Mouse (Mus musculus) bone marrow macrophage, adult 2 months (primary cell): ENCODE results near the gene Adamts7. TPM values are rescaled to one million over a fixed set of nuclear protein-coding genes. Genes with fewer than 3 reads are reported as not detected.

Experiments
- H3K27ac ChIP-seq: 2 replicates; pipeline ENCODE4 v1.5.1; 2012; ENCODE audit warnings: low read depth, low read length; ENCODE audit not compliant: insufficient read depth
- H3K4me1 ChIP-seq: 2 replicates; pipeline ENCODE4 v1.6.1; 2012; ENCODE audit warnings: low read length; ENCODE audit not compliant: control insufficient read depth, insufficient read depth
- H3K4me3 ChIP-seq: 2 replicates; pipeline ENCODE4 v1.5.1; 2012; ENCODE audit warnings: mild to moderate bottlenecking, low read length, moderate library complexity; ENCODE audit not compliant: insufficient read depth
- CTCF ChIP-seq: IDR thresholded peaks from 2 replicates; pipeline ENCODE4 v1.5.1; 2012; ENCODE audit warnings: low read depth, mild to moderate bottlenecking, low read length, moderate library complexity
- POLR2A ChIP-seq: IDR thresholded peaks from 2 replicates; pipeline ENCODE4 v1.6.1; 2012; ENCODE audit warnings: mild to moderate bottlenecking, low read depth, low read length, borderline replicate concordance
- polyA plus RNA-seq: library from polyadenylated mRNA; stranded (reverse); fragments of >200 nt; gene quantifications from 2 replicates; pipeline ENCODE4 v1.2.4, GENCODE M21; 2012; ENCODE audit not compliant: missing spikeins, insufficient read depth, insufficient read length

Adamts7 gene
- polyA plus RNA-seq, 1 experiment = not detected

DNA sequence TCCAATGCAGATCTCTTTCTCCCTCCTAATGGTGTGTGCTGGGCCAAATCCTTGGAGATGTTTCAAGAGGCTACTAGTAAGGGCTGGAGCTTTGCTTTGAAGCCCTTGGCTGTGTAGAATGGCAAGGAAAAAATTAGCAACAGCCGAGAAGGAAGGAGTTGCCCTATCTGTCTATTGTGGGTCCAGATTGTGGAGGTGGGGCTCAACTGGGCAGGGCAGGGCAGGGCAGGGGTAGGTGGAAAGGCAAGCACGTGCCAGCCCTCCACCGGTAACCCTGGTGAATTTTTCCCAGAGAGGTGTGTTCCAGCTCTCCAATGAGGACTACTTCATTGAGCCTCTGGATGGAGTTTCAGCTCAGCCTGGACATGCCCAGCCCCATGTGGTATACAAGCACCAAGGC lies 10.5 kb downstream of the Adamts7 start:
- no peak overlapping the region for H3K4me3 ChIP-seq
- peaks cover 11% of the 10 kb centered on the region for H3K4me1 ChIP-seq
- H3K27ac ChIP-seq = no peak overlapping the region
- TF ChIP-seq CTCF (no peak), POLR2A (no peak)

DNA sequence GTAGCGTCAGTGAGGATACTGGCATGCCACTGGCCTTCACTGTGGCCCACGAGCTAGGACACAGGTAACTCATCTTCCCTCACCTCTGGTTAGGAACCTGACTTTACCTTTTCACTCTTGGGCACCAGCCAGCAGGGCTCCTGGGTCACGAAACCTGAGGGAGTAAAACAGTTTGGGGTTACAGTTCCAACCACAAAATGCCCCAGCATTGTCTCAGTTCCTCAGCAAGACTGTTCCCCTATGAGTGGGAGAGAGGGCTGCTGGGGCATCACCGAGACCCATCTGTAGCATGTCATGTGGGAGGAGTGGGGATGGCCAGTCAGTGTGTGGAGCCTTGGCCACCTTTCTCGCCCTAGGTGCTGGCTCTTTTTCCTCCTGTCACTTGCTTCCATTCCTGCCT lies 16.5 kb downstream of the Adamts7 start:
- Histone ChIP-seq H3K4me3 (no peak overlapping the region), H3K27ac (no peak overlapping the region), H3K4me1 (peaks cover 7% of the 10 kb centered on the region)
- TF ChIP-seq CTCF = no peak
- no peak for TF ChIP-seq POLR2A

DNA sequence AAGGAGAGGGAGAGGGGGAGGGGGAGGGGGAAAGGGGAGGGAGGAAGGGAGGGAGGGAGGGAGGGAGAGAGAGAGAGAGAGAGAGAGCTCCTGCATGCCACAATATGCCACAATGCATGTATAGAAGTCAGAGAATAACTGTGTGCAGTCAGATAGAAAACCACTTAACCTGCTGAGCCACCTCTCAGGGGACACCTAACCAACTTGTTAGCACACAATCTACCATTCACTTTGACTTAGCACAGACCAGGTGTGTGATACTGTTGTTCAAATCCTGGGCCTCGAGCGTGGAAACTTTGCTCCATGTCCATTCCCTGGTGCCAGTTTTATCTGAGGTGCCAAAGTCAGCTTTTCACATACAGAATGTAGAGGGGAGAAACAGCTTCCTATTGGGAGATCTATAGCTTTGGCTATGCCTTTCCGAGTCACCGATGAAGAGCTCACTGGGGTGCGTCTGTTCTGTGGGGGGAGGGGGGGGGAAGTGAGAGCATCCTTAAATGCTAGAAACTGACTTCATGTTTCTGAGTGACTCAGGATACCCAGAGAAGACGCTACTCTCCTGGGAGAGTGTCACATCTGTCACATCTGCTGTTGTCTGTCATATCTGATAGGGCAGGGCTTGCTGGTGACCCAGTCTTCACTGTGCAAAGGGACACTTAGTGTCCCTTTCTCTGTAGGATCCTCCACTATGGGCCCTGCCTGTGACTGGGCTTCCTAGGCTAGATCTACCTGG lies 19.0 kb downstream of the Adamts7 start:
- Histone ChIP-seq H3K27ac (no peak overlapping the region), H3K4me1 (peaks cover 21% of the 10 kb centered on the region), H3K4me3 (no peak overlapping the region)
- no peak for TF ChIP-seq POLR2A
- TF ChIP-seq CTCF = no peak

DNA sequence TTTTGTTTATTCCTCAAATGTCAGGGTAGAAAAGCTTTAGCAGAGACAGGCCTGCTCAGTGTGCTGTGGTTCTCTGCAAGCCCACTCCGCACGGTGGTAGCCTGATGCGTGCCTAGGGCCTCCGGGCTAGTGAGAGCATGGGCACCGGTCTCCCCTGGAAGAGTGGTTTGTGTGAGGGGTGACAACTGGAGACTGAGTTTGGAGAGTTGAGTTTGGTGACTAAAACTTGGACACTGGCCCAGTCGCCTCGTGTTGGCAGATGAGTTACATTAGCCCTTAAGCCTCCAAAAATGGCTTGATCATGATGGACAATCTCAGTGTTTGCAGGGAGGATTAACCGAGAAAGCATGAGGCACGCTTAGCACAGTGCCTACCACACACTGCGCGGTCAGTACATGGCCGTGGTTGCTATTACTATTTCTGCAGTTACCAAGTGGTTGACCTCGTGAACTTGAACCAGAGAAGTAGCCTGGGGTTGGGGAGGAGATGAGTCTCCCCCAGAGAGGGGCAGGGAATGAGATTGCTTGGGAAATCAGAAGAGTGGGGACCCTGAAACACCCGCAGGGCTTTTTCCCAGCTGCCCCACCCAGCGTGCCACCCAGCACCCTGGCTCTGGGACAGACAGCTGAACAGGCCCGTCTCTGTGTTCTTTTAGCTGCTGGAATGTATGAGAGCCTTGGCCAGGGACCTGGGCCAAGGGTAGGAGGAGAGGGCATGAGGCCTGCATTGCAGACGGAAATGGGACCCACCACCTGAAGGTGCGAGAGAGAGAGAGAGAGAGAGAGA lies 20.0 kb downstream of the Adamts7 start:
- H3K4me1 ChIP-seq = peaks cover 21% of the 10 kb centered on the region
- no peak overlapping the region for H3K27ac ChIP-seq
- H3K4me3 ChIP-seq = no peak overlapping the region
- TF ChIP-seq POLR2A (no peak), CTCF (no peak)

DNA sequence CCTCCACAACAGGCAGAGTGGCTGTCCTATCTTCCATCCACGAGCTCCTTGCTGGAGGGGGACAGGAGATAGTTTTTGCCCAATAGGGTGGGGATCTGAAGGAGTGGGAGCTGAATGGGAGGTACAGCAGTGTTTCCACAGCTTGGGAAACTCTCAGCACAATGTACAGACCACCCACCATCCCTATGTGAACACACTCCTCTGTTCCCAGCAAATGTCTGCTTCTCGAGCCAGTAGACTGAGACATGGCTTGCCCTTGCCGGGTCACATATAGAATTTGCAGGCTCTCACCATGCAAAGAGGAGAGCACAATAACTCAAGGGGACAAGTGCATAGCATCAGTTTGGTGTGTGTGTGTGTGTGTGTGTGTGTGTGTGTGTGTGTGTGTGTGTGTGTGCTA lies 20.7 kb downstream of the Adamts7 start:
- TF ChIP-seq POLR2A = no peak
- no peak for TF ChIP-seq CTCF
- Histone ChIP-seq H3K4me1 (peaks cover 21% of the 10 kb centered on the region), H3K27ac (no peak overlapping the region), H3K4me3 (no peak overlapping the region)

DNA sequence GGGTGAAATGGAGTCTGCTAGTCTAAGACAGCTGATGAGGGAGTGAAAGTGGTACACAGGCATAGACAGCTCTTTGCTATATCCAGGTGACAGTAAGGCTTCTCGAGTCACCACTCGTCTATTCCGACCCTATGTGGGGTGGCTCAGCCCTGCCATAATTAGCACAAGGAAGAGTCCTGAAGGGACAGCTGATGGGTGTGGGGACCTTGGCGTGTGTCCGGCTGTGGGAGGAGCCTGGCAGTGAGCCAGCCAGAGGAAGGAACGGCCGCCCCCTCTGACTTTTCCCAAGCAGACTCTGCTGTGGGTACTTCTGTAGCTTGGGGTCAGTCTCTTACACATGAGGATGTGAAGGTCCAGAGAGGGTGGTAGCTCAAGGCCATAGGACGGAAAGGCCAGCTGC lies 21.2 kb downstream of the Adamts7 start:
- no peak overlapping the region for H3K27ac ChIP-seq
- peaks cover 21% of the 10 kb centered on the region for H3K4me1 ChIP-seq
- no peak for TF ChIP-seq POLR2A
- H3K4me3 ChIP-seq = no peak overlapping the region

DNA sequence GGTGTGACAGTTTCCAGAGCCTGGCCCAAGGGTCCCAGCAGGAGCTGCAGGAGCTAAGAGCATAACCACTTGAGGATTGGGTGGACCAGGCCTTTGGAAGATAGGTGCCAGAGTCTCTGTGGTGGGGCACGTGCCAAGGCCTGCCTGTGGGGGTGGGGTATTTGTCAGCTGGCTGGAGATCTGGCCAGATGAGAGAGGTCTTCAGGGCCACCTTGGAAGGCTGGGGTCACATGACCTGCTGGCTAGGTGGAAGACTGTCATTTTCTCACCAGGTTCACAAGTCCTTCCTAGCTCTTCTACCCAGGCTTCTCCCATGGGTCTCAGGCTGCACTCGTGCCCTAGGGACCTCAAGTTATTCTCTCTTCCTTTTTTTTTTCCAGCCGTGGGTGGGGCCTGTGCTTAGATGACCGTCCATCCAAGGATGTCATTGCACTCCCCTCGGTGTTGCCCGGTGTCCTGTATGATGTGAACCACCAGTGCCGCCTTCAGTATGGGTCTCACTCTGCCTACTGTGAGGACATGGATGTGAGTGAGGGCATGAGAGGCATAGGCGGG lies 22.6 kb downstream of the Adamts7 start:
- no peak for TF ChIP-seq CTCF
- Histone ChIP-seq H3K27ac (no peak overlapping the region), H3K4me1 (peaks cover 21% of the 10 kb centered on the region)

DNA sequence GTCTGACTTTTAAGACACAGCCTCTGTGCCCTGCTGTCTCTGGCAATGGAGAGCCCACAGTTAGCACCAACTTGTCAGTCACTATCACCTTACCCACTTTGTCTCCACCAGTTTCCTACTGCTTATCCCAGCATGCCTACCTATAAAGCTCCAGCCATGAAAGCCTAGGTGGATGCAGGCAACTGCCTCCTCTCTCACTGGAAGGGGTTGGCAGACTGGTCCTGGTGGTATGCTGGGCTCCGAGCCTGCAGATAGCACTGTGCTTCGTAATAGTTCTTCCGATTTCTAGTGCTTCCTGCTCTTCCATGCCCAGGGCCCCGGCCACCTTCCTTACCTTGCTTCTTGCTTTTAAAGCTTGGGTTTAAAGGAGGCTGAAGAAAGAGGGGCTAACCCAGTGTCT lies 26.0 kb downstream of the Adamts7 start:
- H3K4me1 ChIP-seq = peaks cover 20% of the 10 kb centered on the region
- TF ChIP-seq POLR2A = no peak
- H3K27ac ChIP-seq = no peak overlapping the region
- no peak overlapping the region for H3K4me3 ChIP-seq

More for the DNA sequence above, 22.6 kb downstream of the Adamts7 start:
- H3K4me3 ChIP-seq = no peak overlapping the region

DNA sequence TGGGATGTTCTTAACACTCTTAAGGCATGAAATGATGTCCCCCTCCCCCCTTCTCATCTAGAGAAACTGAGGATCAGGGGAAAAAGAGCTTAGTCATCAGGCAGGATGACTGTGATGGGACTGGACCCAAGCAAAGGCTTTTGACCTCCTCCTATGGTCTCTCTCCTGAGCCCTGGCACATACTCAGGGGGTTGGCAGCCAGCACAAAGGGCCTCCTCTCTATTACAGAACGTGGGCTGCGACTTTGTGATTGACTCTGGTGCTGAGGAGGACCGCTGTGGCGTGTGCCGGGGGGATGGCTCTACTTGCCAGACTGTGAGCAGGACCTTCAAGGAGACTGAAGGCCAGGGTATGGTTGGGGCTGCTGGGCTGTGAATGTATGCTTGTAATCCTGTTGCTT lies 26.5 kb downstream of the Adamts7 start:
- no peak for TF ChIP-seq POLR2A
- no peak for TF ChIP-seq CTCF
- Histone ChIP-seq H3K27ac (no peak overlapping the region), H3K4me1 (peaks cover 15% of the 10 kb centered on the region), H3K4me3 (no peak overlapping the region)

DNA sequence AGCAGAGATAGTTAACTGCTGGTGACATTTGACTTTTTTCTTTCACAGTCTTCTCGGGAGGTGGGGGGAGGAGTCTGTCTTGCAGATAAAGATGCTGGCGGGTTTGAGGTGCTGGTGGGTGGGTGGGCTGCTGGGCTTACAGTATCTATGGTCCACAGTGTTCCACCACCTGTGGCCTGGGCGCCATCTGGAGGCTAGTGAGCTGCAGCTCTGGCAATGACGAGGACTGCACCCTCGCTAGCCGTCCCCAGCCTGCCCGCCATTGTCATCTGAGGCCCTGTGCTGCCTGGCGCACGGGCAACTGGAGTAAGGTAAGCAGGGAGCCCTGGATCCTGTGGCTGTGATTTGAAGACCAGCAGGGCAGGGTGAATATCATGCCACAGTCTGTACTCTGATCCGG lies 32.1 kb downstream of the Adamts7 start:
- TF ChIP-seq POLR2A (no peak), CTCF (no peak)
- Histone ChIP-seq H3K27ac (no peak overlapping the region), H3K4me3 (no peak overlapping the region), H3K4me1 (peaks cover 19% of the 10 kb centered on the region)
